Mouse (Mus musculus): ENCODE data around the gene Nptn. TPM values are rescaled to one million over a fixed set of nuclear protein-coding genes. Genes with fewer than 3 reads are reported as not detected.

The Nptn gene
- total RNA-seq, 2 experiments from 2014 or later: 810 to 816 TPM

GRCm38 (mm10) chr9:58668171-58668570, 86.1 kb downstream of the Nptn start:
- intact Hi-C loops (cut with DNase I): no loop called here

DNA sequence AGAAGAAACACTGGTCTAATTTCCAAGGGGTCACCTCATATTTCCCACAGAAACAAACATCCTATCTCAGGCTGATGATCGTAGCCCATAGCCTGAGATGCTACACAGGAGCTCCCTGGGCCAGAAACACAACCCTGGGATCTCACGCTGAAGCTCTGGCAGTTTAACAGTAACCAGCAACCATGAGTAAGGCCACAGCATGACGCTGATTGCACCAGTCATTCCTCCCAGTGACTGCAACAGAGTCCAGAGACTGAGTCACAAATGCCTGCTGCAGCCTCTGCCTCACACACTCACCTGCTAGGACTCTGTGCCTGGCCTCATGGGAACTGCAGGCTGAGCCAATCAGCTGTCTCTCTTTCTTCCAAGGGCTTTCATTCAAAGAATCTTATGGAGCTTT, 87.0 kb downstream of the Nptn start:
- intact Hi-C loops (cut with DNase I): no loop called here

More at GRCm38 (mm10) chr9:58668171-58668570, 86.1 kb downstream of the Nptn start:
- no peak for DNase-seq (ENCODE audit: extremely low spot score in 1 of 2, low spot score in 2 of 2)

DNA sequence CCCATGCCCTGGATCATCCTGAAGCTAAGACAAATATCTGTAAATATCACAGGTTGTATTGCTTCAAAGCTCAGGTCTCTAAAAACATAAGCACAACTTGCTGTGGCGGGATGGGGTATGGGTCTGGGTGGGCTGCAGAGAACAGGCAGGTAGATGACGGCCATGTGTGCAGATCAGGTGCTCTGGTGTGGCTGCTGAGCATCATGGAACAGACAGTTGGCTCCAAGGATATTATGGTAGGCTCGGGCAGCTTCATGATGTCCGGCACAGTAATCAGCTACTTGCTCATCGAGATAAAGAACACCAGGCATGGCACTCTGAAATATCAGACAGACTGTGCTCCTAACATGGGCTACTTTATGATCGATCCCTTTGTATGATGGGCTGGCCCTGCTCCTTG, 87.8 kb downstream of the Nptn start:
- intact Hi-C loops (cut with DNase I): no loop called here
- no peak for DNase-seq (ENCODE audit: extremely low spot score in 1 of 2, low spot score in 2 of 2)

More for the DNA sequence above, 87.0 kb downstream of the Nptn start:
- no peak for DNase-seq (ENCODE audit: extremely low spot score in 1 of 2, low spot score in 2 of 2)

DNA sequence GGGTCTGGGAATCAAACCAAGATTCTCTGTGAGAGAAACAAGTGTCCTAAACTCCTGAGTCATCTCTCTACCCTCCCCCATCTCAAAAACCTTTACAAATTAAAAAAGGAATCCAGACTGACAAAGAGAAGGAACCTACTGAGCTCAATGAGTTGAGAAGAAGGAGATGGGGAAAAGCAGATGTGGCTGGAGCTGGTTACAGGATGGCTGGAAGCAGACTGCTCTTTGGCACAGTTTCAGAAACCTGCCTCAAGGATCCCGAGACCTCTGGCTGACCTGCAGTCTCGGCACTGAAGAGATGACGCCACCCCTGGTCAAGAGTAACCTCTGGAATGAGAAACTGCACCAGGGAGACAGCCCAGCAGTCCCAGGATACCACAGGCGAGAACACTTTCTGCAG, 90.4 kb downstream of the Nptn start:
- intact Hi-C loops (cut with DNase I): no loop called here
- DNase-seq (ENCODE audit: extremely low spot score in 1 of 2, low spot score in 2 of 2): no peak

GRCm38 (mm10) chr9:58674736-58675135, 92.7 kb downstream of the Nptn start:
- intact Hi-C loops (cut with DNase I): no loop called here
- no peak for DNase-seq (ENCODE audit: extremely low spot score in 1 of 2, low spot score in 2 of 2)

DNA sequence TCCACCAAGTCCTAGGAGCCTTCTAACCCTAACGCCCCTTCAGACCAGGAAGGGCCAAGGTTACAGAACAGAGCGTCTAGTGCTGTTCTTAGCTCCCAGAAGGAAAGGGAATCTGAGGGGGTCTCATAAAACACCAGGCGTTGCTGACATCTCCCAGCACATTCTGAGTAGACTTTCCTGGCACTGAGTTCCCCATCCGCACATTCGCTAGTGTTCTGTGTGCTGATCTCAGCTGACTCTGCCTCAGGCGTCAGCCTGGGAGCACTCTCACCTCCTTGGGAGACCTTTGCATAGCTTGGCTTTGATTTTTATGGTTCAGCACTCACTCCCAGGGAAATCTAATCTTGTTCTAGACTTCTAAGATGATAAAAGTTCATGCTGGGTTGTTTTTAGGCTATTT, 93.3 kb downstream of the Nptn start:
- DNase-seq (ENCODE audit: extremely low spot score in 1 of 2, low spot score in 2 of 2): no peak
- intact Hi-C loops (cut with DNase I): no loop called here

DNA sequence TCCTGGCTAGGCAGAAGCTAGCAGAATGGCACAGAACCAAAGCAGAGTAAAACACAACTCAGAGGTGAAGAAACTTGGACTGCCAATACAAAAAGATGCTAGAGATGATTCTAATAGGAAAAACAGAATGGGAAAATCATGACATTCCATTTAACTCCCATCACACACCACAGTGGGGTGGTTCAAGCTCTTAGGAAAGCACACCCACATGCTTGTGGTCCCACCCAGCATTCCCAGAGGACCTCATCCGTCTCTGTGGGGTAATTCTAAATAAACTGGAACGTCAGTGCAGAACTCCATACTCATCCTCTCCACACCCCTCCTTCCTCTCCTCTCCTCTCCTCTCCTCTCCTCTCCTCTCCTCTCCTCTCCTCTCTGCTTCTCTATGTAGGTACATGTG, 99.4 kb downstream of the Nptn start:
- no peak for DNase-seq (ENCODE audit: extremely low spot score in 1 of 2, low spot score in 2 of 2)
- intact Hi-C loops (cut with DNase I): no loop called here

GRCm38 (mm10) chr9:58682106-58682505, 100.1 kb downstream of the Nptn start:
- intact Hi-C loops (cut with DNase I): no loop called here
- no peak for DNase-seq (ENCODE audit: extremely low spot score in 1 of 2, low spot score in 2 of 2)

- intact Hi-C loops (cut with DNase I): no loop called here
- DNase-seq (ENCODE audit: extremely low spot score in 1 of 2, low spot score in 2 of 2): no peak
Observed at GRCm38 (mm10) chr9:58683372-58683771, 101.3 kb downstream of the Nptn start.

- intact Hi-C loops (cut with DNase I): no loop called here
Observed at GRCm38 (mm10) chr9:58685290-58685689, 103.2 kb downstream of the Nptn start.

DNA sequence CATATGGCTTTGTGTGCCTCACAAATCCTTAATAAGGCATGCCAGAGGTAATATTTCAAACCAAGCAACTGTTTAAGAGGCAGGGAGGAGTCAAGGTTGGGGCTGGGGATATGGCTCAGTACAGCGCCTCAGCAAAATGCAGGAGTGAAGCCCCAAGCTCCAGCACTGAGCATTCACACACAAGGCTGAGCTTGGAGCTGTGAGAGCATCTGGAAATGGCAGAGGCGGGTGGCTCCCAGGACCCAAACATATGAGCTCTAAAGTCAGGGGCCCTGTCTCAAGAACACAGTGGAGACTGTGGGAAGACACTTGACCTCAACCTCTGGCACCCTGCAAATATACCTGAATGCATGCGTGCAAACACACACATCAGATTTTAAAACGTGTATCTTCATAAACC, 106.0 kb downstream of the Nptn start:
- no peak for DNase-seq (ENCODE audit: extremely low spot score in 1 of 2, low spot score in 2 of 2)
- intact Hi-C loops (cut with DNase I): no loop called here

More at GRCm38 (mm10) chr9:58685290-58685689, 103.2 kb downstream of the Nptn start:
- DNase-seq (ENCODE audit: extremely low spot score in 1 of 2, low spot score in 2 of 2): no peak

GRCm38 (mm10) chr9:58690701-58691100, 108.7 kb downstream of the Nptn start:
- intact Hi-C loops (cut with DNase I): no loop called here
- DNase-seq (ENCODE audit: extremely low spot score in 1 of 2, low spot score in 2 of 2): no peak

GRCm38 (mm10) chr9:58691471-58691870, 109.4 kb downstream of the Nptn start:
- no peak for DNase-seq (ENCODE audit: extremely low spot score in 1 of 2, low spot score in 2 of 2)
- intact Hi-C loops (cut with DNase I): no loop called here

GRCm38 (mm10) chr9:58698486-58698885, 116.4 kb downstream of the Nptn start:
- no peak for DNase-seq (ENCODE audit: extremely low spot score in 1 of 2, low spot score in 2 of 2)
- intact Hi-C loops (cut with DNase I): no loop called here

- intact Hi-C loops (cut with DNase I): no loop called here
- no peak for DNase-seq (ENCODE audit: extremely low spot score in 1 of 2, low spot score in 2 of 2)
Observed at GRCm38 (mm10) chr9:58701751-58702150, 119.7 kb downstream of the Nptn start.

GRCm38 (mm10) chr9:58703766-58704165, 121.7 kb downstream of the Nptn start:
- intact Hi-C loops (cut with DNase I): no loop called here
- DNase-seq (ENCODE audit: extremely low spot score in 1 of 2, low spot score in 2 of 2): no peak

- DNase-seq (ENCODE audit: extremely low spot score in 1 of 2, low spot score in 2 of 2): no peak
- intact Hi-C loops (cut with DNase I): no loop called here
Observed at GRCm38 (mm10) chr9:58706024-58706423, 124.0 kb downstream of the Nptn start.

Other genes with a start within 250 kb of the Nptn start
- not detected for gene Tbc1d21, start 211.8 kb upstream of the Nptn start, total RNA-seq (2021)
- 100 to 1,000 TPM; 126 to 133 TPM for gene Insyn1, start 93.6 kb upstream of the Nptn start, total RNA-seq (2021)
- gene Cd276, start 26.8 kb upstream of the Nptn start, total RNA-seq (2021): 10 to 100 TPM; 21.1 to 24.5 TPM
- 1 to 10 TPM in 1 of 2 experiments, not detected in 1; 1.5 TPM for gene Rec114, start 161.7 kb downstream of the Nptn start, total RNA-seq (2021)
- 10 to 100 TPM; 16.2 to 18.2 TPM for gene Hcn4, start 241.2 kb downstream of the Nptn start, total RNA-seq (2021)

Data from left cerebral cortex, postnatal 10 days (tissue).